Mouse (Mus musculus) liver, postnatal 0 days (tissue): ENCODE data around the gene Thnsl1. TPM values are rescaled to one million over a fixed set of nuclear protein-coding genes. Genes with fewer than 3 reads are reported as not detected.

Source experiments
- ATAC-seq: fragments of 200-750 bp; cut with Nextera tagmentation; 2 replicates; pipeline ENCODE4 v1.8.0; 2017; ENCODE audit warnings: mild to moderate bottlenecking, moderate library complexity
- DNase-seq: peaks from one replicate; pipeline ENCODE4 v3.0.0-alpha.2; 2016
- H3K27ac ChIP-seq: fragments of 300-500 bp; sonication (generic); 2 replicates; pipeline ENCODE4 v1.5.1; 2014; ENCODE audit warnings: antibody characterized with exemption, moderate library complexity, mild to moderate bottlenecking, low read depth
- H3K27me3 ChIP-seq: fragments of 300-500 bp; sonication (generic); 2 replicates; pipeline ENCODE4 v1.6.1; 2014; ENCODE audit warnings: low read length, control low read depth, mixed read lengths; ENCODE audit not compliant: insufficient read depth
- H3K36me3 ChIP-seq: fragments of 300-500 bp; sonication (generic); replicated peaks from 2 replicates; pipeline ENCODE4 v1.6.1; 2014; ENCODE audit warnings: mild to moderate bottlenecking, control low read depth, low read length, moderate library complexity, mixed read lengths; ENCODE audit not compliant: insufficient read depth
- H3K4me1 ChIP-seq: fragments of 300-500 bp; sonication (generic); 2 replicates; pipeline ENCODE4 v1.6.1; 2014; ENCODE audit warnings: antibody characterized with exemption, mild to moderate bottlenecking, control low read depth; ENCODE audit not compliant: insufficient read depth
- H3K4me2 ChIP-seq: fragments of 300-500 bp; sonication (generic); 2 replicates; pipeline ENCODE4 v1.6.1; 2014; ENCODE audit warnings: low read depth, mild to moderate bottlenecking, low read length, moderate library complexity, mixed read lengths
- H3K4me3 ChIP-seq: fragments of 300-500 bp; sonication (generic); 2 replicates; pipeline ENCODE4 v1.5.1; 2014; ENCODE audit warnings: low read depth, low read length
- H3K9ac ChIP-seq: fragments of 300-500 bp; sonication (generic); replicated peaks from 2 replicates; pipeline ENCODE4 v1.6.1; 2014; ENCODE audit warnings: mild to moderate bottlenecking, moderate library complexity
- H3K9me3 ChIP-seq: fragments of 300-500 bp; sonication (generic); 2 replicates; pipeline ENCODE4 v1.6.1; 2016; ENCODE audit warnings: mild to moderate bottlenecking, control low read depth, low read length, mixed read lengths
- CTCF ChIP-seq: sonication (generic); IDR thresholded peaks from 2 replicates; pipeline ENCODE4 v1.5.1; 2016; ENCODE audit warnings: antibody characterized with exemption, low read depth
- EP300 ChIP-seq: IDR thresholded peaks from 2 replicates; pipeline ENCODE4 v1.6.1; 2016; ENCODE audit warnings: antibody characterized with exemption, low read depth, mild to moderate bottlenecking
- WGBS: fragments of 180-500 bp; shearing (Covaris S2); extraction: QIAGEN DNeasy Blood & Tissue Kit; methylation state at CpG from one replicate; pipeline ENCODE4 v1.1.7; 2014; ENCODE audit not compliant: insufficient replicate concordance; 5-methylcytosine and 5-hydroxymethylcytosine counted together
- polyA plus RNA-seq: library from polyadenylated mRNA; unstranded; fragments of >200 nt; fragmentation: Nextera tagmentation; extraction: Ambion mirVana; gene quantifications from 2 replicates; pipeline ENCODE4 v1.2.1, GENCODE M21; 2015

Thnsl1 gene
- 2.0 and 2.1 TPM in 2 replicates for polyA plus RNA-seq

DNA sequence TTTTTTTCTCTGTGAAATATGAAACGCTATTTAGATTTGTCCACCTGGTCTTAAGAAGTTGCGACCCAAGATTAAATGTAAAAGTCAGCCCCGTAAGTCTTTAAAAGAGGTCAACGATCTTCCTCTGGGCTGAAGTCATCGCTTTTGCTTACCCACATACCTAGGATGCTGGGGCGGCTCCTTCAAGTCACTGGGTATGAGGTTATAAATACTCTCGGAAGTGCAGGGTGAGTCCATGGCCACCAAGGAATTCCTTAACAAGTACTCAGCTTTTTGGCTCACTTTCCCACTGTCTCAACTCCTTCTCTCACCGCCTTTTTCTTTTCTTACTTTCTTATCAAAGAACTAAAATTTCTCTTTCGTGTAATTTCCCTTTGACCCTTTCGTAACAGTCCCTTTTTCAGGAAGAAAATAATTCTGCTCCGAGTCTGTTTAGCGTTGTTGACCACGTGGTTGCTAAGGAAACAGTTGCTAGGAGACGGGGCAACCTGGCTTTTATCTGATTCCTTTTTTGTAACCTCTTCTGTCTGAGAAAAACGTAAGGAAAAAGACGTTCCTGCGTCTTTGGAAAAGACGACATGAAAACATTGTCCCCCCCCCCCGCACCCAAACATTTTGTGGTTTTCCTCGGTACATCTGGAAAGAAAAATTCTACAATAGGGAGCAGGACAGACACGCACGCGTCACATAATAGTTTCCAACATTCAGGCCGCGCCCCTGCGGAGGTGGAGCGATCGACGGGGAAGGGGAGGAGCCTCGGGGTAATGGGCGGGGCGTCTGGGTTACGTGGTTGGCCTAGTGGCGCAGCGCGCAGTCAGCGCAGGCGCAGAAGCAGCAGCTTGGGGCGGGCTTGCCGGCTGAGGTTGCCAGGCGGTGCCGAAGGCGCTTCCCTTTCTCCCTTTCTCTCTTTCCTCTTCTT is at the start of gene Thnsl1, which contains the start of gene Enkur:
TSS of gene Thnsl1 (plus strand) at position 813 of the 919 bp plus-strand sequence.
TSS of gene Enkur (minus strand) at position 454 of the 919 bp plus-strand sequence.
- peak within 1 kb of the TSS; percentile 70 for H3K9ac ChIP-seq
- 3% methylated on average over 43 of the region's 43 CpGs for WGBS
- peak within 1 kb of the TSS; percentile 89 for H3K4me2 ChIP-seq
- ATAC-seq (peak; percentile 99), DNase-seq (peak; percentile 99)
- H3K27me3 ChIP-seq = no peaks in the 10 kb centered on the region
- no peaks in the 10 kb centered on the region for H3K9me3 ChIP-seq
- H3K27ac ChIP-seq = 0 out of 2 replicates have a peak within 1 kb of the TSS, but pooled peaks have one; percentile 19
- H3K4me3 ChIP-seq = peak within 1 kb of the TSS; percentile 65
- peaks cover 6% of the 10 kb centered on the region for H3K4me1 ChIP-seq
- peak; percentile 16; the same call in 1 of the 2 replicates for TF ChIP-seq EP300
- no peak for TF ChIP-seq CTCF
- no peaks in the 10 kb centered on the region for H3K36me3 ChIP-seq

- Histone ChIP-seq H3K36me3 (no peaks in the 10 kb centered on the region), H3K27me3 (no peaks in the 10 kb centered on the region), H3K27ac (no peak overlapping the region), H3K4me1 (no peaks in the 10 kb centered on the region), H3K4me3 (no peak overlapping the region), H3K4me2 (no peak overlapping the region), H3K9ac (no peak overlapping the region), H3K9me3 (no peaks in the 10 kb centered on the region)
- TF ChIP-seq EP300 = no peak
- no peak for TF ChIP-seq CTCF
- 77% methylated on average over 8 of the region's 8 CpGs for WGBS
- ATAC-seq = no peak
- DNase-seq = no peak
Observed at GRCm38 (mm10) chr2:21164296-21164695, 41.2 kb upstream of the Thnsl1 start.

DNA sequence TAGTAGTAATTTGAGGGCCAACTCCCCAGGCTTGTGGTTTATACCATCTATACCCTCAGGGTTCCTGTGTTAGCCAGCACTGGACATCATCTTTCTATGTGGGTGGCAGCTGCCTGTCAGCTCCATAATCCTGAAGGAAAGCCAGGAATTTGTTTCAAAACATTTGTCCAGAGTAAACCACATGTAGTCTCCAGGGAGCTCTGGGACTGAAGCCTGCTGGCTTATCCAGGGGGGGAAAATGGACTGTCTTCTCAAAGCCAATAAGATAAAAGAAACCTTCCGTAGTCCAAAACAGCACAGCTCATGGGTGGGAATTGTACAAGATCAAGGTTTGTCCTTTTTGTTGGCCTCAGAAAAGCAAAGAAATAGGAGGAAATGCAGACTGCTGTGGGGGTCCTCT is 37.6 kb upstream of the Thnsl1 start:
- no peaks in the 10 kb centered on the region for H3K27me3 ChIP-seq
- WGBS = 87% methylated on average over 1 of the region's 1 CpGs
- no peaks in the 10 kb centered on the region for H3K4me1 ChIP-seq
- H3K9ac ChIP-seq = no peak overlapping the region
- no peak overlapping the region for H3K27ac ChIP-seq
- H3K9me3 ChIP-seq = no peaks in the 10 kb centered on the region
- ATAC-seq = no peak
- TF ChIP-seq CTCF (no peak), EP300 (no peak)
- no peaks in the 10 kb centered on the region for H3K36me3 ChIP-seq
- DNase-seq = no peak
- no peak overlapping the region for H3K4me3 ChIP-seq
- no peak overlapping the region for H3K4me2 ChIP-seq

GRCm38 (mm10) chr2:21172797-21173196 is 32.7 kb upstream of the Thnsl1 start:
- no peak overlapping the region for H3K27ac ChIP-seq
- no peak overlapping the region for H3K9ac ChIP-seq
- no peaks in the 10 kb centered on the region for H3K36me3 ChIP-seq
- WGBS = 64% methylated on average over 3 of the region's 3 CpGs
- DNase-seq (no peak), ATAC-seq (no peak)
- no peaks in the 10 kb centered on the region for H3K4me1 ChIP-seq
- H3K4me2 ChIP-seq = no peak overlapping the region
- H3K4me3 ChIP-seq = no peak overlapping the region
- no peaks in the 10 kb centered on the region for H3K27me3 ChIP-seq
- no peaks in the 10 kb centered on the region for H3K9me3 ChIP-seq
- TF ChIP-seq CTCF = no peak
- no peak for TF ChIP-seq EP300

GRCm38 (mm10) chr2:21179136-21179535 is 26.4 kb upstream of the Thnsl1 start:
- H3K4me2 ChIP-seq = no peak overlapping the region
- H3K27me3 ChIP-seq = no peaks in the 10 kb centered on the region
- WGBS = 60% methylated on average over 5 of the region's 5 CpGs
- no peak for ATAC-seq
- H3K27ac ChIP-seq = no peak overlapping the region
- DNase-seq = no peak
- no peaks in the 10 kb centered on the region for H3K9me3 ChIP-seq
- TF ChIP-seq CTCF (no peak), EP300 (no peak)
- H3K4me1 ChIP-seq = no peaks in the 10 kb centered on the region
- no peaks in the 10 kb centered on the region for H3K36me3 ChIP-seq
- no peak overlapping the region for H3K9ac ChIP-seq
- H3K4me3 ChIP-seq = no peak overlapping the region

GRCm38 (mm10) chr2:21182811-21183210 is 22.7 kb upstream of the Thnsl1 start:
- H3K4me2 ChIP-seq = no peak overlapping the region
- no peak for ATAC-seq
- H3K27me3 ChIP-seq = no peaks in the 10 kb centered on the region
- WGBS = 41% methylated on average over 1 of the region's 1 CpGs
- no peaks in the 10 kb centered on the region for H3K36me3 ChIP-seq
- H3K9me3 ChIP-seq = no peaks in the 10 kb centered on the region
- H3K27ac ChIP-seq = no peak overlapping the region
- H3K4me3 ChIP-seq = no peak overlapping the region
- TF ChIP-seq CTCF (no peak), EP300 (no peak)
- H3K9ac ChIP-seq = no peak overlapping the region
- no peaks in the 10 kb centered on the region for H3K4me1 ChIP-seq
- DNase-seq = no peak
